Mouse (Mus musculus): Measurements from ENCODE around the gene Det1.

- TF ChIP-seq CTCF (IDR thresholded peaks at IDR 0.05; ENCODE audit: low read depth) = no peak
- no peak for TF ChIP-seq EP300 (IDR thresholded peaks at IDR 0.05; ENCODE audit: low read depth)
These were observed 21.7 kb upstream of the Det1 start for GRCm38 (mm10) chr7:78868731-78869130.
